Mouse (Mus musculus) subcutaneous adipose tissue, adult 2 months (tissue): ENCODE measurements around the gene Taco1. TPM values are rescaled to one million over a fixed set of nuclear protein-coding genes. Genes with fewer than 3 reads are reported as not detected.

Experiments used
- polyA plus RNA-seq: library from polyadenylated mRNA; depleted of rRNA; stranded (reverse); fragments of >200 nt; gene quantifications from 2 replicates; pipeline ENCODE4 v1.2.3, GENCODE M21; 2012; ENCODE audit warnings: low replicate concordance; rRNA removed

Gene Taco1
- 14.8 and 16.0 TPM in 2 replicates for polyA plus RNA-seq

GRCm38 (mm10) chr11:106065923-106066571 is at the start of gene Taco1:
Gene Taco1, plus strand, starts transcription at chr11:106066061.

DNA sequence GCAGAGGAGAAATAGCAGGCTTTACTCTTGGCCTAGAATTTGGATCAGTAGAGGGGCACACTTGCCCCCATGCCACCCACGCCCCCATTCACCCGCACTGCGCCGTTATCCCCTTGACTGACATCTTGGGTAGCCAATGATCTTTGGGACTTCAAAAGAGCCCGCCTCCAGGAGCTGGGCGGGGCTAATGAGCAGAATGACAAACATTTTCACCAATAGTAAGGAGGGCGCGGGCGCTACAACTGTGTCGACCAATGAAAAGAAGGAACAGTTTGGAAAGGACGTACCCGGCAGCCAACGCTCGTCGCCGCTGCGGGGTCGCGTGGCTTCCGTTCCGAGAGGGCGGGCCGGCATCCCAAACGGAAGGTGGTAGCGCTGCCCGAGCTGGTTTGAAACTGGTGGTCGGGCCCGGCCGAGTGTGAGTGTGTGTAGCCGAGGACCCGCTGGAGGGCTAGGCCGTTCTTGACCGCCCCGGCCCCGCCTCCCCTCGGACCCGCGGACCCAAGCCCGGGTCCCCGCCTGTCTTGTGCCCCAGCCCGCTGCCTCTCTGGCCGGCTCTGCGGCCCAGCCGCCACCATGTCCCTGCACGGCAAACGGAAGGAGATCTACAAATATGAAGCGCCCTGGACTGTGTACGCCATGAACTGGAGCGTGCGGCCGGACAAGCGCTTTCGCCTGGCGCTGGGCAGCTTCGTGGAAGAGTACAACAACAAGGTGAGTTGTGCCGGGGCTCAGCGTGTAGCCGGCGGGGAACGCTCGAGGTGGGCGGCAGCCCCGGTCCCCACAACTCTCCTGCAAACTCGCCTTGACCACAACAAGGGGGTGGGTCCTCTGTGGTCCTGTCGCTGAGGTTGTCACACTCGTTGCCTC is 29.1 kb upstream of the Taco1 start, which contains the start of gene Dcaf7:
Dcaf7 (plus strand) TSS at position 325 of the 870 bp plus-strand sequence.

GRCm38 (mm10) chr11:106083708-106084701 is 18.1 kb downstream of the Taco1 start, which contains the start of gene Map3k3:
Gene Map3k3, plus strand, starts transcription at chr11:106084613.

Other genes starting within 250 kb of the Taco1 start
- 13.6 and 21.6 TPM in 2 replicates for gene Cyb561, start 112.7 kb upstream of the Taco1 start, polyA plus RNA-seq
- 27.2 and 58.8 TPM in 2 replicates for gene Ace, start 98.1 kb upstream of the Taco1 start, polyA plus RNA-seq
- not detected in 2 replicates for gene Ace3, start 71.4 kb upstream of the Taco1 start, polyA plus RNA-seq
- gene Kcnh6, start 57.9 kb upstream of the Taco1 start, polyA plus RNA-seq, result not detected in 2 replicates
- 21.7 and 50.7 TPM in 2 replicates for gene Dcaf7, start 29.2 kb upstream of the Taco1 start, polyA plus RNA-seq
- 55.5 and 69.5 TPM in 2 replicates for gene Map3k3, start 18.6 kb downstream of the Taco1 start, polyA plus RNA-seq
- gene Gm10840, start 94.8 kb downstream of the Taco1 start, polyA plus RNA-seq, result not detected in 2 replicates
- 33.1 and 61.0 TPM in 2 replicates for gene Limd2, start 94.8 kb downstream of the Taco1 start, polyA plus RNA-seq
- 30.3 and 44.5 TPM in 2 replicates for gene Strada, start 136.1 kb downstream of the Taco1 start, polyA plus RNA-seq
- 16.5 and 20.1 TPM in 2 replicates for gene Ccdc47, start 150.3 kb downstream of the Taco1 start, polyA plus RNA-seq
- gene Ddx42, start 150.9 kb downstream of the Taco1 start, polyA plus RNA-seq, result 11.1 and 17.4 TPM in 2 replicates
- gene Ftsj3, start 190.0 kb downstream of the Taco1 start, polyA plus RNA-seq, result 18.4 and 42.8 TPM in 2 replicates
- gene Psmc5, start 190.1 kb downstream of the Taco1 start, polyA plus RNA-seq, result 59.4 and 62.2 TPM in 2 replicates
- 130 and 218 TPM in 2 replicates for gene Smarcd2, start 206.9 kb downstream of the Taco1 start, polyA plus RNA-seq
- gene Tcam1, start 210.6 kb downstream of the Taco1 start, polyA plus RNA-seq, result 0.23 and 0.58 TPM in 2 replicates
- not detected in 2 replicates for gene Gh, start 235.8 kb downstream of the Taco1 start, polyA plus RNA-seq
- gene Cd79b, start 248.7 kb downstream of the Taco1 start, polyA plus RNA-seq, result 3.7 and 4.7 TPM in 2 replicates